Mouse (Mus musculus): ENCODE data around the gene Cfap45.
A peak's percentile ranks its signal among the peaks of the same experiment; 100 is the strongest.

The Cfap45 gene

DNA sequence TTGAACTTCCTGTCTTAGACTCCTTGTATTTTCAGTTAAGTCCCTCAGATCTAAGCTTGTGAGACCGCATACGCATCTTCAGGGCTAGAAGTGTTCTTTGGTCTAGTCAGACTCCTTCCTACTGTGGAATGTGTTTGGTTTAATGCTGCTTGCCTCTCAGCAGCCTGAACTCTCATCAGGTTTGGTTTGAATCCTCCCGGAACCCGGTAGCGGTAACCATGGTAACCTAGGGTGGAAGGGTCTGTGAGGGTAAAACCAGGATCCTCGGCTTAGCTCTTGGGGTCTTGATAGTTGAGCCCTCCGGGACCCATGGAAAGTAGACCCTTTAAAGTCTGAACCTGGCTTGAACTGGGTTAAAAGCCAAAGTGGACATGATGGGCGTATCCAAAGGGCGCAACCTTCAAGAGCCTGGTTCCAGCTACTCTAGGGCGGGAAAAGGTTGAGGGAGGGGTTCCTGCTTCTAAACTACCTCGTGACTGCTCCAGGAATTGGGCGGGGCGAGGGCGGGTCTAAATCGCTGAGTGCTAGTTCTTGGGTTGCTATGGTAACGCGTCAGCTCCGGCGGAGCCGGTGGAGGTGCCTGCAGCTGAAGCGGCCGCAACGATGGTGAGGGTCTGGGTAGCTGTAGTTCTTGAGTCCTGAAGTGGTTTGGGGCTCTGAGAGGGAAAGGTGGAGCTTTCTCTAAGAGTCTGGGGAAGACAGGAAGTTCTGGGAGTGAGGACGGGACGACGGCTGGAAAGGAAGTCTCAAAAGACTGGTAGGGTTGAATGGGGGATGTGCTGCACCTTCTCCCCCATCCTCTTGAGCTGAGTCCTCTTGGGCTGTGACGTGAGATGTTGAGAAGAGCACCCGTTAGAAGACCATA is at the start of gene Cfap45:
Cfap45 (plus strand) TSS at position 226 of the 865 bp plus-strand sequence.
- DNase-seq (ENCODE audit: low read depth, low spot score): peak; percentile 90

DNA sequence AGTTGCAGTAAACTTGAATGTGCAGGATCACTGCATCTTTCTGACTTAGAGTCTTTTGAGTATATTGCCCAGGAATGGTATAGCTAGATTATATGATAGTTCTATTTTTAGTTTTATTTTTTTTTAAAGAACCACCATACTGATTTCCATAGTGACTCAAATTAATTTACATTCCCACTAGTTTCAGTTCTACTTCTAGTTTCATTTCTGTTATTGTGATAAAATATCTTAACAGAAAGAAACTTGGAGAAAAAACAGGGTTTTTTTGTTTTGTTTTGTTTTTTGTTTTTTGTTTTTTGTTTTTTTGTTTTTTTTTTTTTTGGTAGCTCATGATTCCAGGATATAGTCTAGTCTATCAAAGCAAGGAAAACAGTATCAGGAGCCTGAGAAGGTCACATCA is 47.7 kb upstream of the Cfap45 start:
- DNase-seq (ENCODE audit: low read depth, low spot score): no peak

DNA sequence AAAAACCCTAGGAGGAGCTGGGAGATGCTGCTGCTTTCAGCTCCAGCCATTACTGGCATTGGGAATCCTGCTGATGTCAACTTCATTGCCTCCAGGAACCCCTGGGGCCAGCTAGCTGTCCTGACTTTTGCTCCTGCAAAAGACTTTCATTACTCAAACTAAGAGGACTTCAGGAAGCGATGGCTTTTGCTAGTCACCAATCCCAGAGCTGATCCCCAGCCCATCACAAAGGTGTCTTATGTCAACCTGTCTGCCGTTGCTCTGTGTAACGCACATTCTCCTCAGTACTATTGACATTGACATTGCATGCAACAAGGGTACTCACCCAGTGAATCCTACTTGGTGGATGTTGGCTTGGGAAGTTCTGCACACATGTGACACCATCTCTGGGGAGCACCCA is 46.4 kb upstream of the Cfap45 start:
- DNase-seq (ENCODE audit: low read depth, low spot score): no peak

DNA sequence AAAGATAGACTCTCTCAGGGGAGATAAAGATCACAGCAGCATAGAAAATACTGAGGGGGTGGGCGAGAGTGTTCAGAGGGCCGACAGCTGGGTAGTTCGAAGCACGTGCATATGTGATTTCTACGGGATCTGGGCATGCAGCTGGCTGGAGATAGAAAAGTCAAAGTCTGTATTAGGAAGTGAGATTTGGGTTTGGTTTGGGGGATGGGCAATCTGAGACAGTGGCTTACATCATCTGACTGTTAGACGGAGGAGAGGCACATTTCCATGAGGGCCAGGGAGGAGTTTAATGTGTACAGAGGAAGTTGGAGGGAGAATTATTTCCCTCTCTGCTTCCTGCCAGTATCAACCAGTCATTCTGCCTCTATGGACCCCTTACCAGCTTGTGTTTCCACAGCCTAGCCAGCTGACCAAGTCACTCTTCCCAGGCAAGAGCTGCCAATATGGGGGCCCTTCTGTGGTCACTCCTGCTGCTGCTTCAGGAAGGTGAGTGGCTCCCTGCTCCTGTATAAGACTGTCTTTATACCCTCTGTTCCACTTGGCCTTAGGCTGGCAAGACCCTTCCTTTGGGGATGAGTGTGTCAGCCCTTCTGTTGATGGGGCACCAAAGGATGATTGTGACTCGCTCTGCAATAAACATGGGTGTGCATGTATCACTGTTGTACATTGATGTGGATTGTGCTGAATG is 45.4 kb upstream of the Cfap45 start, which contains the start of gene Slamf9:
Slamf9 (plus strand) TSS at position 305 of the 688 bp plus-strand sequence.
- peak; percentile 45 for DNase-seq (ENCODE audit: low read depth, low spot score)

DNA sequence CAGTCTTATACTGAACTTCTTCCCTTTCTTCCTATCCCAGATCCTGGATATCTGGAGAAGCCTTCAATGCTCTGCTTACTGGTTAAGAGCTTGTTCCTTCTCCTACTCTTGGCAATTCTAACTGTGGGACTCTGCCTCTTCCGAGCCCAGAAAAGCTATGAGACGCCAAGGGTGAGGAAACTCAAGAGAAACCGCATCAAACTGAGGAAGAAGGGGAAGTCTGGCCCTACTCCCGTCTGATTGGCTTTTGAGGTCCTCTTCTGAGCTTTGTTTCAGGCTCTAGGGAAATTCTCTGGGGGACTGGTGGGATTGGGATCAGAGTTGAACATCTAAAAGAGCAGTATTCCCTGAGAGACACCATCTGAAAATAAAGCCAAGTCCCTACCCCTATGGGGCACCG is 42.6 kb upstream of the Cfap45 start:
- no peak for DNase-seq (ENCODE audit: low read depth, low spot score)

DNA sequence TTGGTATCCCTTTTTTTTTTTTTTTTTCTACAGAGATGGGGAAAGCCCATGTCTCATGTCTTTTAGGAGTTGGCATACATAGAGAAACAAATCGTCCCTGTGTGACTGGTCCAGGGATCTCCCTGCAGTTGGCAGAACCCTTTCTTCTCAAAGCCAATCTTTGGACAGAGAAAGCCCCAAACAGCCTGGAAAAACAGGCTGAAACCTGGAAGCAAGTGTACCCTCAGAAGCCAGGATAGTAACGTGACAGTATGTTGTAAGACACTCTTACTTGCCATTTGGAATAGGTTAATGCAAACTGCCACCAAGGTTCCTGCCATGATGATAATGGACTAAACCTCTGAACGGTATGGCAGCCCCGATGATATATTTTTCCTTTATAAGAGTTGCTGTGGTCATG is 40.2 kb upstream of the Cfap45 start:
- DNase-seq (ENCODE audit: low read depth, low spot score): no peak

DNA sequence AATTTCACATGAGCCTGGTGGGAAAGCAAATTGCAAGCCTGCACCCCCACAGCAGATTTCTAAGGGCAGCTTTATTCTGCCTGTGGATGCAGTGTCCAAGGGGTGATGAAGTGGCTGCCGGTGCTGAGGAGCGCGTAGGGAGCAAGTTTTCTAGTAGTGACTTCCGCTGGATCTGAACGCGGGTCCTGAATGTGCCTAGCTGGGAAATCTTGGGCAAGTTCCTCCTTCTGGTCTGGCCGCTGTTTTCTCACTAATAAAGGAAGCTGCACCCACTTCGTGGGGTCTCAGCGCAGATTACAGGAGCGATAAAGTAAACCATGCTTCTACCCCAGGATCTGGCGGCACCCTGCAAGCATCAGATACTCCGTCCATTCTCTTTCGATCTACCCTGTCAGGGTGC is 39.5 kb upstream of the Cfap45 start:
- no peak for DNase-seq (ENCODE audit: low read depth, low spot score)

DNA sequence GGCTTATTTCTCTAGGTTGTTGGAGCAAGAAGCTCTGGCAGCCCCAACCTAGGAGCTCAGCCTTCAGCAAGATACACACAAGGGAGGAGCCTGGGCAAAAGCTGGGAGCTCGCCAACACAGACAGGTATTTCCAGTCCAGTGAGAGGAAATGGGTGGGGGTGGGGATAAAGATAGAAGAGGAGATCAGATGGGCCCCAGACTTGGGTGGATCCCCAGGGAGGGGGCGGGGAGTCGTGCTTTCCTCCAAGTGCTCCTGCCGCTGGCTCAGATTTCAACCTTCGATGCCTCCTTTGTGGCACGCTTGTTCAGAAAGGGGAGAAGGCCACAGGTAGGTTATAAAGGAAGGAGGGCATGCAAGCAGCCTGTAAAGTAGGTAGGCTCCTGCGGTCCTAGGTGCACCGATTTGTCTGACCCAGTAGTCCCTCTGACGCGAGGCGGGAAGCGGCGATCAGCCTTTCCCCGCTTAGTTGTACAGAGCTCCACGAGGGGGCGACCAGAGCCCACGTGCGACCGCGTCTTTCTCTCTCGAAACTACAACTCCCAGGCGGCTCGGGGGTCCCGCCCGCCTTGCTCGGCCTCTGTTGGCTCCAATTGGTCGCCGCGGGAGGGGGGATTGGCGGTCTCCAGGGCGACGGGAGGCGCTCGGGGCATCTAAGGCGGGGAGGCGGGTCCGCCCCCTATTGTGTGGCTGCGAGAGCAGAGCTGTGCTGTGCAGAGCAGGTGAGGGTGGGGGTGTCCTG is 38.9 kb upstream of the Cfap45 start, which contains the start of gene Igsf9:
Igsf9 (plus strand) TSS at position 249 of the 741 bp plus-strand sequence.
- peak; percentile 94 for DNase-seq (ENCODE audit: low read depth, low spot score)

DNA sequence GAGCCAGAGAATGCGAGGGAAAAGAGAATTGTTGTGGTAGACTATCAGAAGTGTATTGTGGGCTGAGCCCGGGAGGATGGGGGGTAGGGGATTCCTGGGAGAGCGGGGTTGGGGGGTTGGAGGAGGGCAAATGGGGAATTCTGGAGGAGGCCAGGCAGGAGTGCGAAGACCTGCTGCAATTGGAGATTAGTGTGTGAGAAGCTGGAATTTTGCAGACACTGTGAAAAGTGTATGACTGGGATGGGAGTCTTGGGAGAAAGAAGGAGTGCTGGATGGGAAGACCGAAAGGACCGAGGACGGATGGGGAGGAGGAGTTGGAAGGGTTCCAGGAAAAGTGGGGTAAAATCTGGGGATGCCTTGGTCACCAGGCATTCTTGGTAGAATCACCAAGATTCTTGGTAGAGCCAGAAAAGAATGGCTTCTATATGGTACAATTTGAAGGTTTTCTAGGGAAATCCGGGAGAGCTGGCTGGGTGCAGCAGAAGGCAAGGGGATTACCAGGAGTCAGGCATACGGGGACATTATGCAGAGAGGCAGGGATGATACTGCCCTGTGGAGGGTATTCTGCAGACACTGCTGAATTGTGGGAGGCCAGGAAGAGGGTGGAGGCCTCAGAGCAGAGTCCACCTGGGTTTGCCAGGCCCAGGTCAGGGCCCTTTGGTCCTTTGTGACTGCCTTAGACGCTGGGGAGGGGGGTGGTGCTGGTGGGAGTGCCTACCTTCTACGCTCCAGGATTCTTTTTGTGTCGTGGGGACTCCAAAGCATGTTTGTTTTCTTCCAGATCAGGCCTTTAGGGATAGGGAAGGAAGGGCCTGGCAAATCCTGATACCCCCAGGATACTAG is 37.9 kb upstream of the Cfap45 start:
- no peak for DNase-seq (ENCODE audit: low read depth, low spot score)

DNA sequence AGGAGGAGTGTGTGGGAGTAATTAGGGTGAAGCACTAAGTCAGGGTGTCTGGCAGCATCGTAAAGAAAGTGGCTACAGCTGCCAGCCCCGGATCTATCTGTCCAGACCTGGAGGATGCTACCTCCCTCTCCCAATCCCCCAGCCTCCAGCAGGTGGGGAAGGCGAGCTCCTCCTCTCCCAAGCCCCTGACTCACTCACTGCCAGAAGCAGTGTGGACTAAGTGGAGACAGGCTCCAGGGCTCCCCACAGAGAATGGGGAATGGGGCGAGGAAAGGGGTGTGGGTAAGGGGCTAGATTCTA is 37.3 kb upstream of the Cfap45 start:
- no peak for DNase-seq (ENCODE audit: low read depth, low spot score)

DNA sequence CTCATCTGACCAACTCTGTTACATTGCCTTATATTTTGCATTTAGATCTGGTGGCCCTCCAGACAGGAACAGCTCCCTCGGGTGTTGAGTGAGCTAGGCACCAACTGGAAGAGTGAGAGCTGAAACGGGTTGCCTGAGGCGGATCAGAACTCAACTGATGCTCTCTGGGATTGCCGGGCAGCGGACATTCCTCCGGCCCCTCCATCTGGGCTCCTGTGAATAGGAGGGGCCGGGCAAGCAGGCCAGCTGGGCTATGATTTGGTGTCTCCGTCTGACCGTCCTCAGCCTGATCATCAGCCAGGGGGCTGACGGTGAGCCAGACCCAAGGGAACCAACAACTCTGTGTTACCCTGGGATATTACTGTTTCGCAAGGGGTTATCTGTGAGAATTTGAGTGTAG is 36.4 kb upstream of the Cfap45 start:
- DNase-seq (ENCODE audit: low read depth, low spot score): no peak

DNA sequence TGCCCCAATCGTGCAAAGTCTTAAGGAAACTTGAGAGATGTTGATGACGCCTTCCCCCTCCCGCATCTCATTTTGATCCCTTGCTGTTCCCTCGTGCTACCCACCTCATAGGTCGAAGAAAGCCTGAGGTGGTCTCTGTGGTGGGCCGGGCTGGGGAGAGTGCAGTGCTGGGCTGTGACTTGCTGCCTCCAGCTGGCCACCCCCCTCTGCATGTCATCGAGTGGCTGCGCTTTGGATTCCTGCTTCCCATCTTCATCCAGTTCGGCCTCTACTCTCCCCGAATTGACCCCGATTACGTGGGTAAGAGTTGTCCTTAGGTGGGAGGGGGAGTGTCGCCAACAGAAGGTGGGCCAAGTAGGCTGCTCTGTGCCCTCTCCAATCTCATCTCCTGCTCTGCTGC is 35.9 kb upstream of the Cfap45 start:
- no peak for DNase-seq (ENCODE audit: low read depth, low spot score)

DNA sequence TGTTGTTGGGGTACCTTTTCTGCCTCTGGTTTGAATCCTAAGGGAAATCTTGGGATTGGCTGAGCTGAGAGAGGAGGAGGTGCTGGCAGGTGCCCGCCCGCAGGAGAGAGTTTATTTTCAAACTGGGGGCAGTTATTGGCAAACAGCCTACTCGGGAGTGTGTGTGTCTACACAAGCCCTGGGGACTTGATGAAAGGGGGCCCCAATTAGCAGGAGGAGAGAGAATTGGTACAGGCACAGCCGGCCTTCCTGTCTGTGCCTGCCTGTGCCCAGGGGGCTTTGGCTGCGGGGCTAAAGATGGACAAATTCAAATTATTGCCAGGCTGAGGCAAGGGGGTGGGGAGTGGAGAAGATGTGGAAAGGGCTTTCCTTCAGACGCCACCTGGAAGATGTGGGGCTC is 34.8 kb upstream of the Cfap45 start:
- no peak for DNase-seq (ENCODE audit: low read depth, low spot score)

DNA sequence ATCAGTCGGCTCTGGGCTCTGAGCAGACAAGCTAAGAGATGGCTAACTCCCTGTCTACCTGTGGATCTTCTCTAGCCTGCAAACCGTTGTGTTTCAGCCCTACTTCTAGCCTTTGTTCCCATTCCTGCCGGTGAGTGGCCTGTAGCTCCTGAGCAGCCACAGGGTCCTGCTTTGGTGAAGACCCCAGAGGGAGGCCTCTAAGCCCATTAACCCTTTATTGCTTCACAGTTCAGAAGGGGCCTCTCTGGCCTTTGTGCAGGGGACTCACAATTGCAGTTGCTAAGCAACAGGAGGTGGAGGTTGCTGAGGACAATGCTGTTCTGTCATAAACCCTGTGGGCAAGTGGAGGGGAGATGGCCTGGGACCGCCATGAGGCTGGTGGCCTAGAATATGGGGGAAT is 34.4 kb upstream of the Cfap45 start:
- DNase-seq (ENCODE audit: low read depth, low spot score): no peak

DNA sequence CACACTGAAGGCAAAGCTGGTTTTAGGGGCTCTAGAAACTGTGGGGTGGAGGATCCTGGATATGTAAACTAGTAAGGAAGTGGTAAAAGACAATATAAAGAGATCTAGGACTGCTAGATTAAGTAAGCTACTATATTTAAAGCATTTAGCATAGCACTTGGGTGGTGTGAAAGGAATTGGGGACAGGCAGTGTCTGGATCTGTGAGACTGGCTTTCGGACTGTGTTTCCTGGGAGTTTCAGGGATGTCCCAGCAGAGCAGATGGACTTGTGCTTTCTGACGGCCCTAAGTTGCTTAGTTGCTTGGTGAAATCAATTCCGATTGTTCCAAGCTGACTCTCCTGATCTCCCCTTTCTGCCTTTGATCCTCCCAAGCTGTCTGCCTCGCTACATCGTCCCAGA is 34.0 kb upstream of the Cfap45 start:
- no peak for DNase-seq (ENCODE audit: low read depth, low spot score)

DNA sequence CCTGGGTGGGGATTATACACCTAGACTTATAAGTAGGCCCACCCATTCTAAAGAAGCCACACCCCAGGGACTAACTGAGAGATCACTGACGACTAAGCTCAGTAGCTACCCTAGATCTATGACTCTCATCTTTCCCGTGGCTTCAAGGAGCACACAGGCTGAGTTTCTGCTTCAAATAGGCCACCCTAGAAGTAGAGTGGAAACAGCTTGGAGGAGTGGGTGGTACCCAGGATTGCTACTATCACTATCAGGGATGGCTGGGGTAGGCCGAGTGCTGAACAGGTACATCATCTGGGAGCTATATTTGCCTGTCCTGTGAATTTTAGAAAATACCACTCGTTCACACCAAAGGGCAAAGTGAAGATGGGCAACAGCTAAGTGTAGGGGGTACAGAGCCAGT is 32.7 kb upstream of the Cfap45 start:
- peak; percentile 45 for DNase-seq (ENCODE audit: low read depth, low spot score)

DNA sequence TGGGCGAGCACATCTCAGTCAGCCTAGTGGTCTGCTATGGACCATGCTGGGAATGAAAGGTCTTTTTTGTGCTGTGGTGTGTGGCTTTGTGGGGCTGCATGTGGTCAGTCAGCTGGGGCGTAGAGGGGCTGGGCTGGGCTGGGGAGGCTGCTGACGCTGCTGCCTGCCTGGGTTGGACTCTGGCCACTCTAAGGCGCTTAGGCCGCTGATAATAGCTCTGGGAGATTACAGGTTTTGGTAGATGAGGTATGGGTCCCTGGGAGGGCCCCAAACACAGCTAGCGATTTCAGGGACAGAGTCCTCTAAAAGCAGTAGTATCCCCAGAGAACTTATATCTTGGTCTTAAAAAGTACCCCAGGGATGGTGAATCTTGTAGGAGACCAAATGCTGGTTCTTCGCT is 31.8 kb upstream of the Cfap45 start:
- no peak for DNase-seq (ENCODE audit: low read depth, low spot score)

DNA sequence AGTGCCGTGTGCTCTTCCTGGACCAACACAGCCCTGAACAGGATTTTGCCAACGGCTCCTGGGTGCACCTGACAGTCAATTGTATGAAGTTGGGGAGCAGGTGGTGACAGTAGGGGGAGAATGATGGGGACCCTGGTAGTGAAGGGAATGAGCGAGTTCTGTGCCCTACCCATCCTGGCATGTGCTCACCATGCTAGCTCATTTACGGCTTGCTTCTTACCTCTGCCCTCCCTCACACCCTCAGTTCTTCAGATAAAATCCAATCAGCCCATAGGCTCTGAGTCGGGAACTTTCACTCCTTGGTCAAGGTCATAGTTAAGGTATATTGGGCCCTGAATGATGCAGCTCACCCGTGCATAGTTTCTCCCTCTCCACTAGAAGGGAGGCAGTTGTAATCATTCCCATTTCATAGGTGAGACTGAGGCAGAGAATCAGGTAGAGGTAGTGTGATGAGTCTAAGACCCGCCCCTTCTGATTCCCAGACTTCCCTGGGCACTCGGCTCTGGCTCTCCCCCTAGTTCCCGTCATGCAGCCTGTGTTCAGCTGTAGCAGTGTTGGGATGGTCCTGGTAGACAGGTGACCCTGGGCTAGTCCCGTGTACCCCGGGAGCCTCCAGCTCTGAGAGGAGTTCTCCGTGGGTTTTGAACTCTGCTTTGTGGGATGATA is 30.9 kb upstream of the Cfap45 start:
- DNase-seq (ENCODE audit: low read depth, low spot score): no peak

DNA sequence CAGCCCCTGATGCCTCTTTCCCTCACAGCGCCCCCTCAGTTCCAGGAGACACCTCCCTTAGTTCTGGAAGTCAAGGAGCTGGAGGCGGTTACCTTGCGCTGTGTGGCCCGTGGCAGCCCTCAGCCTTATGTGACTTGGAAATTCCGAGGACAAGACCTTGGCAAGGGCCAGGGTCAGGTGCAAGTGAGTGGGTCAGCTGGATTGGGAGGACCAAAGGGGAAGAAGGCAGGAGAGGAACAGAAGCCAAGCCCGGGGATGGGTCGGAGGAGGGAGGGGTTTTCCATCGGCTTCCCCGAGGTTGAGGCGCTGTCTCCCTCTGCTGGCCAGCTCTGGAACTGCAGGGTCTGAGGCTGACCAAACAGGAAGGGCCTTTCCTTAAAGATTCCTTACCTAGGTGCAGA is 30.3 kb upstream of the Cfap45 start:
- DNase-seq (ENCODE audit: low read depth, low spot score): peak; percentile 79

DNA sequence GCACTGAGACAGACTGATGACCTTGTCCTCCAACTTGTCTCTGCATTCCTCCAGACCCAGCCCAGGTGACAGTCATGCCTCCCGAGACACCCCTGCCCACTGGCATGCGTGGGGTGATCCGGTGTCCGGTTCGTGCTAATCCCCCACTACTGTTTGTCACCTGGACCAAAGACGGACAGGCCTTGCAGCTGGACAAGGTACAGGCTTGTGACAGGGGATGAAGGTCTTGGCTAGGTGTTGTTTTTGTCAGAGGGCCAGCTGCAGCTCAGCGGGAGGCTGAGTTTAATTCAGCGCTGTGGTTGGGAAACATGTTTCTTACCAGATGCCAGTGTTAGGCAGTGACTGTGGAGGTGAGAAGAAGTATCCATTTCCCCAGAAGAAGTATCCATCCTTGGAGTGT is 28.6 kb upstream of the Cfap45 start:
- no peak for DNase-seq (ENCODE audit: low read depth, low spot score)

DNA sequence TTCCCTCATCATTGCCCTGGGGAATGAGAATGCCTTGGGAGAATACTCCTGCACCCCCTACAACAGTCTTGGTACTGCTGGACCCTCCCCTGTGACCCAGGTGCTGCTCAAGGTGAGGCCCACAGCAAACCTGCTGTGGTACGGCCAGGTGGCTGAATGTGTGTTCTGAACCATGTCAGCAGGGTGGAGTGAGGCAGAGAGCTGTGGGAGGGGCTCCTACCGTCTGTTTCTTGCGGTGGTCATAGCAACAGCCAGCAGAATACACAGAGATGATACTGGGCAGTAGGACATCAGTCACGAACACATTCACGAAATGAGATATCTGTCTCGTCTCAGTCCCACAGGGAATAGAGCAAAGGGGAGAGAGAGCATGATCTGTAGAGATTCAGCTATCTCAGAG is 27.1 kb upstream of the Cfap45 start:
- DNase-seq (ENCODE audit: low read depth, low spot score): no peak

All from brain, adult 2 months (tissue).